Mouse (Mus musculus) left cerebral cortex, postnatal 4 days (tissue): ENCODE results near the gene Pbx2. TPM values are rescaled to one million over a fixed set of nuclear protein-coding genes. Genes with fewer than 3 reads are reported as not detected.

ENCODE experiments used
- DNase-seq: peaks from one replicate; pipeline ENCODE4 v3.0.0-alpha.2; 2022
- intact Hi-C: fragments of 180-260 bp; cut with DNase I; formaldehyde crosslinking; loops from one replicate; pipeline ENCODE4 v1.15.1; 2025
- total RNA-seq, 2 experiments: library from RNA; stranded (reverse); gene quantifications; 2 replicates each; pipeline ENCODE4 v1.2.3; 2021

Gene Pbx2
- total RNA-seq, 2 experiments from 2014 or later: 36.2 to 39.3 TPM

GRCm38 (mm10) chr17:34627943-34628643 is 37.0 kb downstream of the Pbx2 start, which contains the start of gene Ppt2:
Gene Ppt2 (minus strand): TSS chr17:34628510.
- intact Hi-C loops: no loop called here
- no peak for DNase-seq

GRCm38 (mm10) chr17:34628644-34628967 is 37.5 kb downstream of the Pbx2 start:
- DNase-seq: no peak
- intact Hi-C loops: no loop called here

- intact Hi-C loops: no loop called here
- no peak for DNase-seq
These were observed 38.2 kb downstream of the Pbx2 start, which contains the start of gene Prrt1 for GRCm38 (mm10) chr17:34629221-34629751. Gene Prrt1 (plus strand): TSS chr17:34629533.

GRCm38 (mm10) chr17:34629796-34630603 is 38.9 kb downstream of the Pbx2 start:
- intact Hi-C loops: no loop called here
- DNase-seq: no peak

- DNase-seq: no peak
- intact Hi-C loops: no loop called here
These were observed 39.8 kb downstream of the Pbx2 start for GRCm38 (mm10) chr17:34630761-34631301.

- intact Hi-C loops: no loop called here
- no peak for DNase-seq
These were observed 40.6 kb downstream of the Pbx2 start for GRCm38 (mm10) chr17:34631647-34632046.

GRCm38 (mm10) chr17:34632261-34632691 is 41.2 kb downstream of the Pbx2 start:
- intact Hi-C loops: no loop called here

GRCm38 (mm10) chr17:34635671-34636070 is 44.6 kb downstream of the Pbx2 start:
- intact Hi-C loops: no loop called here
- DNase-seq: no peak

More at GRCm38 (mm10) chr17:34632261-34632691, 41.2 kb downstream of the Pbx2 start:
- peak; percentile 55 for DNase-seq

GRCm38 (mm10) chr17:34637459-34637858 is 46.4 kb downstream of the Pbx2 start:
- DNase-seq: no peak

GRCm38 (mm10) chr17:34639461-34640255 is 48.6 kb downstream of the Pbx2 start:
- DNase-seq: no peak
- intact Hi-C loops: no loop called here

More at GRCm38 (mm10) chr17:34637459-34637858, 46.4 kb downstream of the Pbx2 start:
- intact Hi-C loops: no loop called here

GRCm38 (mm10) chr17:34640778-34641601 is 49.9 kb downstream of the Pbx2 start:
- peak; percentile 80 for DNase-seq
- intact Hi-C loops: no loop called here

GRCm38 (mm10) chr17:34641945-34642344 is 50.9 kb downstream of the Pbx2 start:
- DNase-seq: no peak
- intact Hi-C loops: no loop called here

- DNase-seq: no peak
- intact Hi-C loops: no loop called here
These were observed 52.3 kb downstream of the Pbx2 start for GRCm38 (mm10) chr17:34643379-34643778.

- intact Hi-C loops: no loop called here
- no peak for DNase-seq
These were observed 52.9 kb downstream of the Pbx2 start for GRCm38 (mm10) chr17:34643944-34644343.

- peak; percentile 93 for DNase-seq
- intact Hi-C loops: no loop called here
These were observed 53.5 kb downstream of the Pbx2 start, which contains the start of gene Fkbpl for GRCm38 (mm10) chr17:34644608-34645007. Gene Fkbpl (plus strand): TSS chr17:34644764.

GRCm38 (mm10) chr17:34645256-34645829 is 54.3 kb downstream of the Pbx2 start:
- intact Hi-C loops: no loop called here
- no peak for DNase-seq

- intact Hi-C loops: no loop called here
- no peak for DNase-seq
These were observed 54.9 kb downstream of the Pbx2 start for GRCm38 (mm10) chr17:34645831-34646511.
